Mouse (Mus musculus): ENCODE results near the gene Rnpc3.

DNA sequence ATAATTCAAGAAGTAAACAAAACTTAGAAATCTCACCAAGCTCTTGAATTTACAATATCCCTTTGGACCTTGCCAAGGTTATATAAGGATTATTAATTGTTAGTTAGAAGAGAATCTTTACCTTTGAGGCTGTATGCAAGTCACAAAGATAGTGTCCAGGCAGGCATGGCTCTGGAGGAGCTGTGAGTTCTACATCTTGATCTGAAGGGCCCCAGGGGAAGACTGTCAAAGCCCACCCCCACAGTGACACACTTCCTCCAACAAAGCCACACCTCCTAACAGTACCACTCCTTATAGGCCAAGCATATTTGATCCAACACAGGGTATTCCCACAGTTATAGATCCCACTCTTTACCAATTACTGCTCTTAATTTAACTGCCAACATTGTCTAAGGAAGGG, 4.3 kb upstream of the Rnpc3 start:
- no peak for TF ChIP-seq CTCF (IDR thresholded peaks at IDR 0.05; ENCODE audit: borderline replicate concordance, control insufficient read depth, extremely low read depth, insufficient read depth, low read length, poor library complexity)
- TF ChIP-seq POLR2A (IDR thresholded peaks at IDR 0.05; ENCODE audit: control insufficient read depth, extremely low read depth, insufficient read depth, low read length, poor library complexity), result no peak

All from thymus, adult 2 months (tissue).